Mouse (Mus musculus): ENCODE results near the gene Slc26a6. TPM values are rescaled to one million over a fixed set of nuclear protein-coding genes. Genes with fewer than 3 reads are reported as not detected.

Gene Slc26a6
- 19.5 TPM for polyA plus RNA-seq (2017; shearing (Covaris generic))

DNA sequence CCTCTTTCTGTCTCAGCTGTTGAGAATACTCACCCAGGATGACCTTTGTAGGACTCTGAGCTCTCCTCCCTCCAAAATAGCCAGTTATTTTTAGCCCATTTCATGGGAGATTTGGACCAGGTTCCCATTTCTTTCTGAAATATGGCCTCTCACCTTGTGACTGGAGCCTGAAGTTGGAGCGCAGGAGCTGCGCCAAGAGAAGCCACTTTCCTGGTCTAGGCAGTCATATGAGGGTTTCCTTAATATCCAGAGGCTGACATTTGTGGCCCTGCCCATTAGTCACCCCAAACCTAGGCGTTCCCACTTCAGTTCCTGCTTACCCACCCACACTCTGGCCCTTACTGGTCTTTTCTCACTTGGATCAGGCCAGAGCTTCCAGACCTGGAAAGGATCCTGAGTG, at the start of gene Slc26a6:
TSS of gene Slc26a6 (plus strand) at position 308 of the 400 bp plus-strand sequence.

DNA sequence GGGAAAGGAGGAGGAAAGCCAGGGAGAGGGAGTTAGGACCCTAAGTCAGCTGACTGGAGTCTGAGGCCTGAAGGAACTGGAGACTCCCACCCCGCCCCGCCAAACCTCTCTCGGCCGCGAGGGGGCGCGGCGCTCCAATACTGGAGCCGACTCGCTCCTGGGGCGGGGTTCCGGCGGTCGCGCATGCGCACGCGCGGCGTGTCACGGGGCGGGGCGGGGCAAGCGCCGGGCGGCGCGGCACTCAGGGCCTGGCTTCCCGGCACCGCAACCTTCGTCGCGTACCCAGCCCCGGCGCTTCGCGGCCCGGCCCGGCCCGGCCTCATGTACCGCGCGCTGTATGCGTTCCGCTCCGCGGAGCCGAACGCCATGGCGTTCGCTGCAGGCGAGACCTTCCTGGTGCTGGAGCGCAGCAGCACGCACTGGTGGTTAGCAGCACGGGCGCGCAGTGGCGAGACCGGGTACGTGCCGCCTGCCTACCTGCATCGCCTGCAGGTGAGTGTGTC, 44.9 kb upstream of the Slc26a6 start, which contains the start of gene Nckipsd:
TSS of gene Nckipsd (plus strand) at position 206 of the 503 bp plus-strand sequence.

DNA sequence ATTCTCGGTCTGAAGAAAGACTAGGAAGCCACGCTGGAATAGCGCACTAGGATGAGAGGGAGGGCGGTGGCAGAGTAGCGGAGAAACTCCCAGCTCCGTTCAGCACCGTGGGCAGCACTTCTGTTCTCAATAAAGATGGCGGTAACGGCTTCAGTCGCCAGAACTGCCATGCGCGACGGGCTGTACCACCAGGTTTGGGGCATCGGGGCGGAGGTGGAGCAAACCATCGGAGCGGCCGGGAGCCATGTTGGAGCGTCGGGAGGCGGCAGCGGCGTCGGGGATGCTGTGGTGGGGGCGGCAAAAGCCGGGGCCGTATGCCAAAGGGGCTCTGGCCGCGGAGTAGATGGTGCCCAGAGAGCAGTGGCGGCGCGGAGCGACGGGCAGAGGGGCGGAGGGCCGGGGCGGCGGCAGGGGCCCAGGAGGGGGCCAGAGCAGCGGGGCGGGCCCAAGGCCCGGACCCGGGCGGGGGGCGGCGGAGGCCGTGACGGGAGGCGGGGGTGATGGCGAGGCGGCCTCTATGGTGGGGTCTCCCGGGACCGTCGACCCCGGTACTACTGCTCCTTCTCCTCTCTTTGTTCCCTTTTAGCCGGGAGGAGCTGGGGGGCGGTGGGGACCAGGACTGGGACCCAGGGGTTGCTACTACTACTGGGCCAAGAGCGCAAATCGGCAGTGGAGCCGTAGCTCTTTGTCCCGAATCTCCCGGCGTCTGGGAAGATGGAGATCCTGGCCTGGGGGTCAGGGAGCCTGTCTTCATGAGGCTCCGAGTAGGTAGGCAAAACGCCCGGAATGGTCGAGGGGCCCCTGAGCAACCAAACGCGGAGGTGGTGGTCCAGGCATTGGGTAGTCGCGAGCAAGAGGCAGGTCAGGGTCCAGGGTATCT, 27.0 kb upstream of the Slc26a6 start, which contains the start of gene Celsr3:
TSS of gene Celsr3 (plus strand) at position 501 of the 880 bp plus-strand sequence.

GRCm38 (mm10) chr9:108914491-108914890, 61.4 kb downstream of the Slc26a6 start, which contains the start of gene Tmem89:
Gene Tmem89, plus strand, starts transcription at chr9:108914619.

DNA sequence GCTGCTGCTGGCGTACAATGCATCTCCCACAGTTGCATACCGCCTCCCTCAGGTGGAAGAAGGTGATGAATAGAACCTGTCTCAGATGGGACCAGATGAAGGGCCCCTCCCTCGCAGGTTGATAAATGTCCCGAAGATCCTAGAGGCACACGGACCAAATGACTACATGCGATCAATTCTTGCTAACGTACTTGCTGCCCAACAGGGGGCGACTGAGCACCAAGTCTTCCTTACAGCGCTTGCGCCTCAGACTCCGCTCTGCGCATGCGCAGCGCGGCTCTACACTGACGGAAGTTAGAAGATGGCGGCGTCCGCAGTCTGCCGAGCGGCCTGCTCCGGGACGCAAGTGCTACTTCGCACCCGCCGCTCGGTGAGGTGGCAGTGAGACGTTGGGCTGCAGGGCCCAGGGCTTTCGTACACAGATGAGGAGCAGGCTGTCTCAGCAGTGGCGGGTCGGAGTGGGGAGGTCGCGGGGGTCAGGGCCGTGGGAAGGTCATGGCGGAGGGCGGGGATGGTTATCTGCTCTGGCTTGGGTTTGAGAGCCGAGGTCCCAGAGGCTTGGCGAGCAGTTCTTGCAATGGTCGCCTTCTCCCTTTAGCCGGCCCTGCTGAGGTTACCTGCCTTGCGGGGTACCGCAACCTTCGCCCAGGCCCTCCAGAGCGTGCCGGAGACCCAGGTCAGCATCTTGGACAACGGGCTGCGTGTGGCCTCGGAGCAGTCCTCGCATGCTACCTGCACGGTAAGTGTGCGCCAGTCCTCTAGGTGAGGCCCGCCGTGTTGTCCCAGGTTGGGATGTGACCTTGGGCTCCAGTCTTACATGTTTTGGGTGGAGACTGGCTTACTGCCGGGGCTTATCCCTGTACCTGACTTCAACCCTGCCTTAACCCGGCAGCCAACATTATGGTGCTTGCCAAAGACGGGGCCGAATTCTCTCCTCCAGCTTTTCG, 83.6 kb downstream of the Slc26a6 start, which contains the start of gene Uqcrc1:
TSS of gene Uqcrc1 (plus strand) at position 216 of the 947 bp plus-strand sequence.

DNA sequence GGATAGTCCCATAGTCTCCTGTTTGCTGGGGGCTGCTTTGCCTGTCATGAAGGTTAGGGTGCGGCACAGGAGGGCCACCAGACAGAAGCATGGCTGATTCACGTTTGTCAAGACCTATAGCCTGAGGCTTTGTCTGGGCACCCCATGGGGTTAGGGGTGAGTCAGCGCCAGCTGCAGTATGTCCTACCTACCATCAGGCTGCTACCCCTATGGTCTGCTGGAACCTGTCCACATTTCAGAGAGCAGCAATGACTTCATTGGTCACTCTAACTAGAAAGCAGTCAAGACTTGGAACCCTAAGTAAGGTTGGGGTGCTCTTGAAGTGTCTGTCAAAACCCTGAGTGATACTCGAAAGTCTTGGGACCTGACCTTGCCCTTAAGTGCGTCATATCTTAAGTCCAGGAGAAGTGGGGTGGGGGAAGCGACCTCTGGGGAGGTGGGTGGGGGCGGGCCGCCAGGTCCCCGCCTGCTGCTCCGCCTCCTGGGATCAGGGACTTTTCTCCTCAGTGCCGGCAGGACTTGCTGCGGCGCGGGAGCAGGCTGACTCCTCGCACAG, 100.1 kb downstream of the Slc26a6 start, which contains the start of gene Col7a1:
TSS of gene Col7a1 (plus strand) at position 506 of the 556 bp plus-strand sequence.

Other genes with a start within 250 kb of the Slc26a6 start
- gene Arih2, start 203.9 kb upstream of the Slc26a6 start, polyA plus RNA-seq (2017; shearing (Covaris generic)): 72.9 TPM
- 57.1 TPM for gene Slc25a20, start 191.2 kb upstream of the Slc26a6 start, polyA plus RNA-seq (2017; shearing (Covaris generic))
- gene Prkar2a, start 164.0 kb upstream of the Slc26a6 start, polyA plus RNA-seq (2017; shearing (Covaris generic)): 3.2 TPM
- gene Ip6k2, start 69.5 kb upstream of the Slc26a6 start, polyA plus RNA-seq (2017; shearing (Covaris generic)): 21.2 TPM
- gene Nckipsd, start 44.9 kb upstream of the Slc26a6 start, polyA plus RNA-seq (2017; shearing (Covaris generic)): 5.2 TPM
- gene Celsr3, start 27.0 kb upstream of the Slc26a6 start, polyA plus RNA-seq (2017; shearing (Covaris generic)): 0.06 TPM
- gene Tmem89, start 61.3 kb downstream of the Slc26a6 start, polyA plus RNA-seq (2017; shearing (Covaris generic)): not detected
- gene Uqcrc1, start 83.3 kb downstream of the Slc26a6 start, polyA plus RNA-seq (2017; shearing (Covaris generic)): 346 TPM
- 0.95 TPM for gene Col7a1, start 100.3 kb downstream of the Slc26a6 start, polyA plus RNA-seq (2017; shearing (Covaris generic))
- not detected for gene Ucn2, start 132.7 kb downstream of the Slc26a6 start, polyA plus RNA-seq (2017; shearing (Covaris generic))
- 5.7 TPM for gene Pfkfb4, start 138.5 kb downstream of the Slc26a6 start, polyA plus RNA-seq (2017; shearing (Covaris generic))
- 4,784 TPM for gene Shisa5, start 185.3 kb downstream of the Slc26a6 start, polyA plus RNA-seq (2017; shearing (Covaris generic))
- 120 TPM for gene Trex1, start 206.5 kb downstream of the Slc26a6 start, polyA plus RNA-seq (2017; shearing (Covaris generic))
- gene Atrip, start 220.8 kb downstream of the Slc26a6 start, polyA plus RNA-seq (2017; shearing (Covaris generic)): 22.8 TPM
- 18.4 TPM for gene Ccdc51, start 229.2 kb downstream of the Slc26a6 start, polyA plus RNA-seq (2017; shearing (Covaris generic))
- gene Tma7, start 229.3 kb downstream of the Slc26a6 start, polyA plus RNA-seq (2017; shearing (Covaris generic)): 624 TPM
- 3.3 TPM for gene Plxnb1, start 242.1 kb downstream of the Slc26a6 start, polyA plus RNA-seq (2017; shearing (Covaris generic))